Mouse (Mus musculus) heart, embryonic 14.5 days (tissue): ENCODE measurements at regions not wholly inside any gene's neighbourhood (a gene's known extent, or its start where the extent isn't known, plus 50 kb on each side); places are given as distances from the start of the nearest gene placed in this dataset.

ENCODE experiments used
- ATAC-seq: fragments of 200-750 bp; cut with Nextera tagmentation; 2 replicates; pipeline ENCODE4 v1.8.0; 2017; ENCODE audit warnings: low read depth, moderate TSS enrichment; ENCODE audit not compliant: insufficient number of reproducible peaks, insufficient read depth, low FRiP score
- H3K27ac ChIP-seq, 2 experiments: fragments of 200-500 bp in 1 of 2; fragments of 300-500 bp in 1 of 2; sonication (generic) in 1 of 2; replicated peaks in 1 of 2; 2 replicates each; pipeline ENCODE4 v1.5.1; 2012 to 2014; ENCODE audit warnings: low read depth in 2 of 2, low read length in 2 of 2, control low read depth in 1 of 2, mild to moderate bottlenecking in 1 of 2, mixed read lengths in 1 of 2; ENCODE audit not compliant: control insufficient read depth in 1 of 2, insufficient read depth in 1 of 2
- H3K27me3 ChIP-seq: fragments of 300-500 bp; sonication (generic); 2 replicates; pipeline ENCODE4 v1.6.1; 2014; ENCODE audit warnings: mild to moderate bottlenecking, low read length, control low read depth; ENCODE audit not compliant: control insufficient read depth, insufficient read depth
- H3K36me3 ChIP-seq: fragments of 300-500 bp; sonication (generic); 2 replicates; pipeline ENCODE4 v1.6.1; 2014; ENCODE audit warnings: mild to moderate bottlenecking, control low read depth, low read length, mixed read lengths; ENCODE audit not compliant: control insufficient read depth, insufficient read depth
- H3K4me1 ChIP-seq, 2 experiments: fragments of 200-500 bp in 1 of 2; fragments of 300-500 bp in 1 of 2; sonication (generic) in 1 of 2; 2 replicates each; pipeline ENCODE4 v1.6.1; 2012 to 2014; ENCODE audit warnings: low read length in 2 of 2, control low read depth in 1 of 2, mixed read lengths in 1 of 2; ENCODE audit not compliant: control insufficient read depth in 2 of 2, insufficient read depth in 2 of 2
- H3K4me2 ChIP-seq: fragments of 300-500 bp; sonication (generic); 2 replicates; pipeline ENCODE4 v1.6.1; 2014; ENCODE audit warnings: mild to moderate bottlenecking, low read length
- H3K4me3 ChIP-seq, 2 experiments: fragments of 200-500 bp in 1 of 2; fragments of 300-500 bp in 1 of 2; sonication (generic) in 1 of 2; 2 replicates each; pipeline ENCODE4 v1.5.1; 2012 to 2014; ENCODE audit warnings: low read length in 2 of 2, mild to moderate bottlenecking in 2 of 2, control low read depth in 1 of 2, low read depth in 1 of 2, moderate library complexity in 1 of 2; ENCODE audit not compliant: control insufficient read depth in 1 of 2, insufficient read depth in 1 of 2
- H3K9ac ChIP-seq: fragments of 300-500 bp; sonication (generic); 2 replicates; pipeline ENCODE4 v1.6.1; 2014; ENCODE audit warnings: mild to moderate bottlenecking, low read length
- H3K9me3 ChIP-seq: fragments of 300-500 bp; sonication (generic); 2 replicates; pipeline ENCODE4 v1.6.1; 2016; ENCODE audit warnings: low read length, control low read depth; ENCODE audit not compliant: control insufficient read depth
- WGBS: fragments of 180-500 bp; shearing (Covaris S2); extraction: QIAGEN DNeasy Blood & Tissue Kit; methylation state at CpG from one replicate; pipeline ENCODE4 v1.1.7; 2014; 5-methylcytosine and 5-hydroxymethylcytosine counted together

GRCm38 (mm10) chr4:105432461-105432860 lies 275.3 kb downstream of the Plpp3 start:
- WGBS: 70% methylated on average over 4 of the region's 4 CpGs
- H3K27ac ChIP-seq: no peak overlapping the region
- H3K27me3 ChIP-seq: no peaks in the 10 kb centered on the region
- no peaks in the 10 kb centered on the region for H3K36me3 ChIP-seq
- no peak for ATAC-seq
- H3K4me1 ChIP-seq: peaks cover 0 to 6% of the 10 kb centered on the region in 2 experiments; a peak in 2 of 4 replicates
- no peak overlapping the region for H3K4me2 ChIP-seq
- no peak overlapping the region for H3K9ac ChIP-seq
- 0 out of 2 replicates have a peak, but pooled peaks cover 3% of the 10 kb centered on the region for H3K9me3 ChIP-seq
- H3K4me3 ChIP-seq: no peak overlapping the region

- no peak for ATAC-seq
- 28% methylated on average over 5 of the region's 5 CpGs for WGBS
- H3K36me3 ChIP-seq: no peaks in the 10 kb centered on the region
- H3K4me3 ChIP-seq: no peak overlapping the region
- H3K27ac ChIP-seq: no peak overlapping the region
- no peaks in the 10 kb centered on the region for H3K27me3 ChIP-seq
- H3K4me2 ChIP-seq: no peak overlapping the region
- H3K9ac ChIP-seq: no peak overlapping the region
- H3K9me3 ChIP-seq: 0 out of 2 replicates have a peak, but pooled peaks cover 3% of the 10 kb centered on the region
- H3K4me1 ChIP-seq: peaks cover 0 to 6% of the 10 kb centered on the region in 2 experiments; a peak in 2 of 4 replicates
These were observed 280.0 kb downstream of the Plpp3 start for GRCm38 (mm10) chr4:105437141-105437540.

- Histone ChIP-seq H3K9me3 (no peaks in the 10 kb centered on the region), H3K36me3 (no peaks in the 10 kb centered on the region), H3K4me3 (no peak overlapping the region), H3K4me1 (no peaks in the 10 kb centered on the region), H3K27ac (no peak overlapping the region), H3K27me3 (no peaks in the 10 kb centered on the region), H3K9ac (no peak overlapping the region), H3K4me2 (no peak overlapping the region)
- no peak for ATAC-seq
- 68% methylated on average over 11 of the region's 11 CpGs for whole genome bisulfite sequencing
These were observed 292.1 kb downstream of the Plpp3 start for GRCm38 (mm10) chr4:105449046-105449860.

- no peak overlapping the region for H3K9ac ChIP-seq
- WGBS: 86% methylated on average over 4 of the region's 4 CpGs
- no peaks in the 10 kb centered on the region for H3K27me3 ChIP-seq
- H3K4me1 ChIP-seq: no peaks in the 10 kb centered on the region
- no peak overlapping the region for H3K4me3 ChIP-seq
- H3K27ac ChIP-seq: no peak overlapping the region
- no peaks in the 10 kb centered on the region for H3K36me3 ChIP-seq
- no peak overlapping the region for H3K4me2 ChIP-seq
- no peak for ATAC-seq
- no peaks in the 10 kb centered on the region for H3K9me3 ChIP-seq
These were observed 293.7 kb downstream of the Plpp3 start for GRCm38 (mm10) chr4:105450881-105451280.

- H3K27me3 ChIP-seq: no peaks in the 10 kb centered on the region
- H3K4me2 ChIP-seq: no peak overlapping the region
- no peak overlapping the region for H3K27ac ChIP-seq
- H3K36me3 ChIP-seq: no peaks in the 10 kb centered on the region
- H3K4me3 ChIP-seq: no peak overlapping the region
- no peak overlapping the region for H3K9ac ChIP-seq
- no peaks in the 10 kb centered on the region for H3K4me1 ChIP-seq
- no peak for ATAC-seq
- 89% methylated on average over 2 of the region's 2 CpGs for WGBS
- no peaks in the 10 kb centered on the region for H3K9me3 ChIP-seq
These were observed 294.7 kb downstream of the Plpp3 start for GRCm38 (mm10) chr4:105451871-105452270.

- no peak; the same call in 1 of the 2 replicates for ATAC-seq
- WGBS: 83% methylated on average over 11 of the region's 11 CpGs
- H3K9me3 ChIP-seq: no peaks in the 10 kb centered on the region
- H3K27me3 ChIP-seq: no peaks in the 10 kb centered on the region
- H3K27ac ChIP-seq: no peak overlapping the region
- no peak overlapping the region for H3K4me3 ChIP-seq
- H3K36me3 ChIP-seq: no peaks in the 10 kb centered on the region
- H3K4me2 ChIP-seq: no peak overlapping the region
- no peaks in the 10 kb centered on the region for H3K4me1 ChIP-seq
- no peak overlapping the region for H3K9ac ChIP-seq
These were observed 299.9 kb downstream of the Plpp3 start for GRCm38 (mm10) chr4:105456955-105457621.

- Histone ChIP-seq H3K27ac (no peak overlapping the region), H3K4me1 (no peaks in the 10 kb centered on the region), H3K9me3 (no peaks in the 10 kb centered on the region), H3K27me3 (no peaks in the 10 kb centered on the region), H3K4me3 (no peak overlapping the region), H3K36me3 (no peaks in the 10 kb centered on the region), H3K4me2 (no peak overlapping the region), H3K9ac (no peak overlapping the region)
- WGBS: 82% methylated on average over 3 of the region's 3 CpGs
- ATAC-seq: no peak
These were observed 303.0 kb downstream of the Plpp3 start for GRCm38 (mm10) chr4:105459991-105460688.
